In genomic region chr7:34630211-34631085, GRCm38 (mm10) we compare ENCODE assay signal across 8 mouse cellular contexts. TPM values are rescaled to one million over a fixed set of nuclear protein-coding genes. Genes with fewer than 3 reads are reported as not detected.
DNase-seq lines count a peak whose midpoint lies in the region; ATAC-seq and TF ChIP-seq lines count a peak whose summit lies in the region.

No protein-coding gene starts in this region.

- in situ Hi-C loops in ES-E14 (cut with MboI; ENCODE audit: low sequenced_read_pairs in 2 of 2, unreplicated experiment in 2 of 2), result no loop called here

- no peaks in the 10 kb centered on the region for H3K9me3 ChIP-seq in ES-E14 (ENCODE audit: control insufficient read depth, insufficient read depth, low read depth, low read length)
- no peaks in the 10 kb centered on the region for H3K9me3 ChIP-seq in hindbrain, embryonic 12.5 days (replicated peaks)

- peak overlapping the region; percentile 42; the same call in 1 of the 2 replicates for H3K9ac ChIP-seq in ES-E14 (ENCODE audit: insufficient read depth, low read depth, low read length, poor library complexity, severe bottlenecking)
- H3K9ac ChIP-seq in hindbrain, embryonic 12.5 days, result peak overlapping the region; percentile 52

- ATAC-seq in hindbrain, embryonic 12.5 days (ENCODE audit: low FRiP score), result peak; percentile 91
- ATAC-seq in erythroblast, adult 5-6 weeks (replicated peaks; ENCODE audit: low FRiP score, poor library complexity, severe bottlenecking), result no peak

- peak overlapping the region; percentile 70 for H3K27ac ChIP-seq in ES-E14 (ENCODE audit: insufficient read depth, low read depth, low read length, poor library complexity, severe bottlenecking)
- peak overlapping the region; percentile 68 for H3K27ac ChIP-seq in hindbrain, embryonic 12.5 days

- H3K4me2 ChIP-seq in hindbrain, embryonic 12.5 days (replicated peaks), result peak overlapping the region; percentile 60

- DNase-seq in ES-E14 (ENCODE audit: low read depth, low spot score), result no peak
- peak; percentile 74 to 85 for DNase-seq in adrenal gland, postnatal 36 days
- DNase-seq in gastrocnemius, adult 18-20 months (ENCODE audit: low spot score), result peak; percentile 85
- peak; percentile 56 to 65 for DNase-seq in layer of hippocampus, postnatal 10 days (ENCODE audit: low spot score in 2 of 2)
- peak; percentile 74 for DNase-seq in lung, postnatal 25 days (ENCODE audit: low spot score)
- DNase-seq in retina, embryonic 14.5 days (ENCODE audit: low spot score), result peak; percentile 90

- H3K4me1 ChIP-seq in ES-E14 (ENCODE audit: control insufficient read depth in 2 of 2, insufficient read depth in 2 of 2, low read length in 2 of 2, poor library complexity in 1 of 2), result peaks cover 0 to 16% of the 10 kb centered on the region in 2 experiments; a peak in 2 of 4 replicates
- H3K4me1 ChIP-seq in hindbrain, embryonic 12.5 days, result peaks cover 16% of the 10 kb centered on the region

- WGBS in hindbrain, embryonic 12.5 days, result 1% methylated on average over 34 of the region's 34 CpGs

- no peaks in the 10 kb centered on the region for H3K36me3 ChIP-seq in ES-E14 (ENCODE audit: control insufficient read depth, insufficient read depth, low read length, poor library complexity, severe bottlenecking)
- no peaks in the 10 kb centered on the region for H3K36me3 ChIP-seq in hindbrain, embryonic 12.5 days

- H3K4me3 ChIP-seq in ES-E14 (ENCODE audit: insufficient read depth in 1 of 2, low read depth in 1 of 2, low read length in 2 of 2, poor library complexity in 1 of 2, severe bottlenecking in 1 of 2), result peak overlapping the region; percentile 49 to 65
- peak overlapping the region; percentile 31 for H3K4me3 ChIP-seq in hindbrain, embryonic 12.5 days

- H3K27me3 ChIP-seq in hindbrain, embryonic 12.5 days, result no peaks in the 10 kb centered on the region

TF ChIP-seq in ES-E14, 5 proteins besides CTCF, POLR2A, EP300 and RAD21:
- TF ChIP-seq MAFK (IDR thresholded peaks at IDR 0.05; ENCODE audit: insufficient read depth, low read depth, low read length) (no peak), HCFC1 (IDR thresholded peaks at IDR 0.05; ENCODE audit: borderline replicate concordance, insufficient read depth, low read length) (no peak), ZNF384 (IDR thresholded peaks at IDR 0.05; ENCODE audit: low read depth, low read length) (no peak)

RNA-seq across cellular contexts. Expression of gene Kctd15, which starts 26.1 kb away (rescaled TPM):
- total RNA-seq in ES-E14 (2012; rRNA removed), result 15.9 and 18.1 TPM in 2 replicates
- 10 to 100 TPM in 1 of 2 experiments, 1 to 10 TPM in 1; 9.0 to 11.3 TPM for total RNA-seq in adrenal gland, postnatal 36 days (2021)
- total RNA-seq in gastrocnemius, adult 18-20 months (2021), result 10 to 100 TPM; 45.8 to 49.0 TPM
- 36.9 and 42.1 TPM in 2 replicates for polyA plus RNA-seq in hindbrain, embryonic 12.5 days (2016; fragmentation: Nextera tagmentation; extraction: Ambion mirVana)
- 10 to 100 TPM; 19.1 to 24.2 TPM for total RNA-seq in layer of hippocampus, postnatal 10 days (2021)
- not detected in 2 replicates for total RNA-seq in erythroblast, adult 5-6 weeks (2015; ENCODE audit: low replicate concordance)
- total RNA-seq in erythroblast, adult 5-6 weeks (2017; ENCODE audit: low replicate concordance), result not detected in 2 replicates

Comparison
In these comparisons a context has a peak if more than half of its experiments do, and no peak if none do; other contexts are left out.
1. RNA of gene Kctd15, which starts 26.1 kb away (total RNA-seq): 45.8 to 49.0 TPM in gastrocnemius, adult 18-20 months, 19.1 to 24.2 TPM in layer of hippocampus, postnatal 10 days, 15.9 to 18.1 TPM in ES-E14 and 9.0 to 11.3 TPM in adrenal gland, postnatal 36 days; not detected in erythroblast, adult 5-6 weeks; every median in the first group is over 10 times any median in the second.